Comparison of ENCODE assay signal across 23 mouse cellular contexts in genomic region chr13:114083570-114084138, GRCm38 (mm10).
A peak's percentile ranks its signal among the peaks of the same experiment; 100 is the strongest.
DNase-seq lines count a peak whose midpoint lies in the region; ATAC-seq and TF ChIP-seq lines count a peak whose summit lies in the region.
"Had no signal": no experiment of that assay in that cellular context is flagged by ENCODE, and none has a peak within 500 bp of the region (broad histone marks: within the 10 kb centered on the region; RNA-seq: fewer than 3 reads in every experiment).

No protein-coding gene starts in this region.

- no peak overlapping the region for H3K4me3 ChIP-seq in liver, embryonic 12.5 days
- no peak overlapping the region for H3K4me3 ChIP-seq in liver, embryonic 14.5 days (ENCODE audit: insufficient read depth in 1 of 2, low read depth in 2 of 2, low read length in 2 of 2)
- H3K4me3 ChIP-seq in liver, postnatal 0 days (ENCODE audit: low read depth, low read length) = no peak overlapping the region
- H3K4me3 ChIP-seq: erythroblast, embryonic 14.5 days; midbrain, embryonic 13.5 days; neural tube, embryonic 13.5 days had no signal

- H3K4me2 ChIP-seq in liver, embryonic 12.5 days = no peak overlapping the region
- no peak overlapping the region for H3K4me2 ChIP-seq in liver, embryonic 14.5 days (ENCODE audit: low read depth)
- no peak overlapping the region for H3K4me2 ChIP-seq in liver, postnatal 0 days (ENCODE audit: low read depth, low read length)
- H3K4me2 ChIP-seq: heart, embryonic 11.5 days; hindbrain, embryonic 14.5 days; lung, embryonic 14.5 days; midbrain, embryonic 13.5 days; neural tube, embryonic 13.5 days had no signal

- no peak for TF ChIP-seq EP300 in liver, embryonic 14.5 days (IDR thresholded peaks at IDR 0.05; ENCODE audit: low read depth)
- no peak for TF ChIP-seq EP300 in liver, postnatal 0 days (IDR thresholded peaks at IDR 0.05; ENCODE audit: low read depth)

- peaks cover 3% of the 10 kb centered on the region; the same call in 1 of the 2 replicates for H3K4me1 ChIP-seq in liver, embryonic 12.5 days
- H3K4me1 ChIP-seq in liver, embryonic 14.5 days (replicated peaks; ENCODE audit: control insufficient read depth in 2 of 2, insufficient read depth in 2 of 2, low read length in 1 of 2) = 0 out of 4 replicates have a peak, but pooled peaks cover 0 to 2% of the 10 kb centered on the region in 2 experiments
- peaks cover 2% of the 10 kb centered on the region; the same call in 1 of the 2 replicates for H3K4me1 ChIP-seq in liver, postnatal 0 days (ENCODE audit: insufficient read depth)
- H3K4me1 ChIP-seq: neural tube, embryonic 13.5 days had no signal

- no peaks in the 10 kb centered on the region for H3K36me3 ChIP-seq in liver, embryonic 12.5 days
- H3K36me3 ChIP-seq in liver, embryonic 14.5 days (replicated peaks; ENCODE audit: control insufficient read depth, insufficient read depth, low read depth) = no peaks in the 10 kb centered on the region
- H3K36me3 ChIP-seq in liver, postnatal 0 days (replicated peaks; ENCODE audit: insufficient read depth, low read length) = no peaks in the 10 kb centered on the region
- H3K36me3 ChIP-seq: midbrain, embryonic 13.5 days; neural tube, embryonic 13.5 days had no signal

- 69% methylated on average over 3 of the region's 3 CpGs for WGBS in liver, embryonic 12.5 days (ENCODE audit: insufficient replicate concordance)
- WGBS in liver, embryonic 14.5 days (ENCODE audit: insufficient replicate concordance) = 61% methylated on average over 3 of the region's 3 CpGs
- 65% methylated on average over 3 of the region's 3 CpGs for WGBS in liver, postnatal 0 days (ENCODE audit: insufficient replicate concordance)

- no peak overlapping the region for H3K9ac ChIP-seq in liver, embryonic 12.5 days
- no peak overlapping the region for H3K9ac ChIP-seq in liver, embryonic 14.5 days (replicated peaks)
- H3K9ac ChIP-seq in liver, postnatal 0 days (replicated peaks) = no peak overlapping the region
- H3K9ac ChIP-seq: hindbrain, embryonic 14.5 days; lung, embryonic 14.5 days; midbrain, embryonic 13.5 days; neural tube, embryonic 13.5 days had no signal

- no peaks in the 10 kb centered on the region for H3K27me3 ChIP-seq in liver, embryonic 12.5 days (replicated peaks)
- H3K27me3 ChIP-seq in liver, embryonic 14.5 days (ENCODE audit: control insufficient read depth, insufficient read depth, low read length) = no peaks in the 10 kb centered on the region
- H3K27me3 ChIP-seq in liver, postnatal 0 days (ENCODE audit: insufficient read depth, low read length) = no peaks in the 10 kb centered on the region
- H3K27me3 ChIP-seq: midbrain, embryonic 13.5 days; neural tube, embryonic 13.5 days had no signal

- no peaks in the 10 kb centered on the region for H3K9me3 ChIP-seq in liver, embryonic 12.5 days (replicated peaks)
- H3K9me3 ChIP-seq in liver, embryonic 14.5 days (ENCODE audit: control insufficient read depth, low read length) = no peaks in the 10 kb centered on the region
- no peaks in the 10 kb centered on the region for H3K9me3 ChIP-seq in liver, postnatal 0 days (ENCODE audit: low read length)
- H3K9me3 ChIP-seq: midbrain, embryonic 13.5 days; neural tube, embryonic 13.5 days had no signal

- TF ChIP-seq CTCF in liver, embryonic 14.5 days (IDR thresholded peaks at IDR 0.05; ENCODE audit: low read depth) = no peak
- TF ChIP-seq CTCF in liver, postnatal 0 days (IDR thresholded peaks at IDR 0.05; ENCODE audit: low read depth) = no peak

- intact Hi-C loops in left cerebral cortex, postnatal 25 days (cut with DNase I) = loop anchor here (2.0 to 10.0 kb wide), 3 partner anchors 55 to 439 kb away; no protein-coding TSS in a partner anchor

- no peak for DNase-seq in liver
- no peak for DNase-seq in liver, embryonic 14.5 days (ENCODE audit: low read depth in 3 of 3, low spot score in 3 of 3)
- no peak for DNase-seq in liver, postnatal 0 days
- DNase-seq in lung, postnatal 36 days = peak; percentile 63
- DNase-seq in left cerebral cortex, postnatal 25 days (ENCODE audit: low spot score in 2 of 2) = no peak
- no peak for DNase-seq in cerebellum, adult 9-11 months
- DNase-seq: adrenal gland, postnatal 14 days; cerebellum, adult 11 months; cerebellum, postnatal 14 days; kidney, adult 9 months; kidney, postnatal 10 days; layer of hippocampus, postnatal 36 days; lung, embryonic 14.5 days; thymus, postnatal 4 days had no signal

- H3K27ac ChIP-seq in liver, embryonic 12.5 days = no peak overlapping the region
- no peak overlapping the region for H3K27ac ChIP-seq in liver, embryonic 14.5 days
- 0 out of 2 replicates have a peak overlapping the region, but pooled peaks have one; percentile 37 for H3K27ac ChIP-seq in liver, postnatal 0 days (ENCODE audit: low read depth)
- H3K27ac ChIP-seq: hindbrain, embryonic 14.5 days; midbrain, embryonic 13.5 days; neural tube, embryonic 13.5 days had no signal

- ATAC-seq in liver, embryonic 12.5 days = peak; percentile 34; the same call in 1 of the 2 replicates
- ATAC-seq in liver, embryonic 14.5 days (ENCODE audit: insufficient read depth) = peak; percentile 48; the same call in 1 of the 2 replicates
- peak; percentile 48; the same call in 1 of the 2 replicates for ATAC-seq in liver, postnatal 0 days
- ATAC-seq: CD4-positive, CD25-positive, alpha-beta regulatory T cell, adult 4 months; forebrain, embryonic 16.5 days; intestine, postnatal 0 days; midbrain, embryonic 13.5 days had no signal
